Mouse (Mus musculus) thymus, adult 2 months (tissue): ENCODE data around the gene Gm10382. TPM values are rescaled to one million over a fixed set of nuclear protein-coding genes. Genes with fewer than 3 reads are reported as not detected.
A peak's percentile ranks its signal among the peaks of the same experiment; 100 is the strongest.

Experiments used
- DNase-seq: peaks from one replicate; pipeline ENCODE4 v3.0.0; 2021
- H3K27ac ChIP-seq: fragments of 200-500 bp; 2 replicates; pipeline ENCODE4 v1.5.1; 2012; ENCODE audit warnings: low read length, control low read depth; ENCODE audit not compliant: control insufficient read depth, insufficient read depth
- H3K27me3 ChIP-seq: fragments of 200-500 bp; 2 replicates; pipeline ENCODE4 v1.6.1; 2012; ENCODE audit warnings: mild to moderate bottlenecking, low read length, moderate library complexity, mixed read lengths; ENCODE audit not compliant: control insufficient read depth, insufficient read depth
- H3K36me3 ChIP-seq: fragments of 200-500 bp; 2 replicates; pipeline ENCODE4 v1.6.1; 2012; ENCODE audit warnings: mild to moderate bottlenecking, low read length, moderate library complexity; ENCODE audit not compliant: control insufficient read depth, insufficient read depth
- H3K4me1 ChIP-seq: fragments of 200-500 bp; replicated peaks from 2 replicates; pipeline ENCODE4 v1.6.1; 2012; ENCODE audit warnings: low read length; ENCODE audit not compliant: control insufficient read depth, insufficient read depth
- H3K4me3 ChIP-seq: fragments of 200-500 bp; 2 replicates; pipeline ENCODE4 v1.5.1; 2012; ENCODE audit warnings: mild to moderate bottlenecking, low read length, control low read depth, moderate library complexity; ENCODE audit not compliant: control insufficient read depth, insufficient read depth
- CTCF ChIP-seq: fragments of 200-500 bp; IDR thresholded peaks from 2 replicates; pipeline ENCODE4 v1.5.1; 2012; ENCODE audit warnings: mild to moderate bottlenecking, control low read depth, low read length, moderate library complexity, borderline replicate concordance; ENCODE audit not compliant: control insufficient read depth, poor library complexity, insufficient read depth; ENCODE audit errors: extremely low read depth
- POLR2A ChIP-seq: fragments of 200-500 bp; IDR thresholded peaks from 2 replicates; pipeline ENCODE4 v1.6.1; 2012; ENCODE audit warnings: mild to moderate bottlenecking, low read length, control low read depth, moderate library complexity; ENCODE audit not compliant: control insufficient read depth, poor library complexity, insufficient read depth; ENCODE audit errors: extremely low read depth
- WGBS: fragments of 180-500 bp; shearing (Covaris S2); methylation state at CpG from one replicate; pipeline ENCODE4 v1.1.7; 2018; 5-methylcytosine and 5-hydroxymethylcytosine counted together
- polyA plus RNA-seq: library from polyadenylated mRNA; depleted of rRNA; stranded (reverse); fragments of >200 nt; gene quantifications from 2 replicates; pipeline ENCODE4 v1.2.3, GENCODE M21; 2012

Gene Gm10382
- polyA plus RNA-seq, 1 experiment = 0.18 TPM

GRCm38 (mm10) chr5:125348487-125348886 lies 40.6 kb upstream of the Gm10382 start:
- H3K27ac ChIP-seq = no peak overlapping the region
- H3K36me3 ChIP-seq = no peaks in the 10 kb centered on the region
- H3K4me1 ChIP-seq = no peaks in the 10 kb centered on the region
- DNase-seq = peak; percentile 51
- no peak overlapping the region for H3K4me3 ChIP-seq
- 66% methylated on average over 8 of the region's 8 CpGs for WGBS
- H3K27me3 ChIP-seq = no peaks in the 10 kb centered on the region
- TF ChIP-seq CTCF = peak; percentile 72; the same call in 1 of the 2 replicates
- no peak for TF ChIP-seq POLR2A

GRCm38 (mm10) chr5:125349391-125349790 lies 39.7 kb upstream of the Gm10382 start:
- H3K36me3 ChIP-seq = no peaks in the 10 kb centered on the region
- no peak overlapping the region for H3K27ac ChIP-seq
- H3K4me1 ChIP-seq = no peaks in the 10 kb centered on the region
- no peak for DNase-seq
- 91% methylated on average over 3 of the region's 3 CpGs for WGBS
- H3K4me3 ChIP-seq = no peak overlapping the region
- TF ChIP-seq POLR2A = no peak
- TF ChIP-seq CTCF = no peak
- no peaks in the 10 kb centered on the region for H3K27me3 ChIP-seq

GRCm38 (mm10) chr5:125351057-125351456 lies 38.1 kb upstream of the Gm10382 start:
- 91% methylated on average over 8 of the region's 8 CpGs for WGBS
- Histone ChIP-seq H3K4me3 (no peak overlapping the region), H3K27me3 (no peaks in the 10 kb centered on the region), H3K4me1 (no peaks in the 10 kb centered on the region), H3K27ac (no peak overlapping the region), H3K36me3 (no peaks in the 10 kb centered on the region)
- TF ChIP-seq CTCF (no peak), POLR2A (no peak)
- no peak for DNase-seq

GRCm38 (mm10) chr5:125351939-125352338 lies 37.2 kb upstream of the Gm10382 start:
- no peaks in the 10 kb centered on the region for H3K4me1 ChIP-seq
- 38% methylated on average over 5 of the region's 5 CpGs for WGBS

GRCm38 (mm10) chr5:125352781-125353294 lies 36.3 kb upstream of the Gm10382 start:
- Histone ChIP-seq H3K27ac (no peak overlapping the region), H3K4me1 (peaks cover 1% of the 10 kb centered on the region), H3K4me3 (no peak overlapping the region), H3K36me3 (no peaks in the 10 kb centered on the region), H3K27me3 (no peaks in the 10 kb centered on the region)
- TF ChIP-seq CTCF = no peak
- no peak for TF ChIP-seq POLR2A
- DNase-seq = no peak
- 60% methylated on average over 5 of the region's 5 CpGs for WGBS

More at GRCm38 (mm10) chr5:125351939-125352338, 37.2 kb upstream of the Gm10382 start:
- Histone ChIP-seq H3K27me3 (no peaks in the 10 kb centered on the region), H3K36me3 (no peaks in the 10 kb centered on the region), H3K27ac (no peak overlapping the region), H3K4me3 (no peak overlapping the region)
- TF ChIP-seq CTCF (no peak), POLR2A (no peak)
- DNase-seq = no peak

GRCm38 (mm10) chr5:125354885-125355492 lies 34.1 kb upstream of the Gm10382 start:
- TF ChIP-seq POLR2A = no peak
- TF ChIP-seq CTCF = no peak
- Histone ChIP-seq H3K4me1 (peaks cover 6% of the 10 kb centered on the region), H3K27me3 (no peaks in the 10 kb centered on the region), H3K4me3 (no peak overlapping the region), H3K27ac (no peak overlapping the region), H3K36me3 (no peaks in the 10 kb centered on the region)
- no peak for DNase-seq
- 83% methylated on average over 7 of the region's 7 CpGs for WGBS
